8 mouse cellular contexts compared by ENCODE assay signal in the genomic region with DNA sequence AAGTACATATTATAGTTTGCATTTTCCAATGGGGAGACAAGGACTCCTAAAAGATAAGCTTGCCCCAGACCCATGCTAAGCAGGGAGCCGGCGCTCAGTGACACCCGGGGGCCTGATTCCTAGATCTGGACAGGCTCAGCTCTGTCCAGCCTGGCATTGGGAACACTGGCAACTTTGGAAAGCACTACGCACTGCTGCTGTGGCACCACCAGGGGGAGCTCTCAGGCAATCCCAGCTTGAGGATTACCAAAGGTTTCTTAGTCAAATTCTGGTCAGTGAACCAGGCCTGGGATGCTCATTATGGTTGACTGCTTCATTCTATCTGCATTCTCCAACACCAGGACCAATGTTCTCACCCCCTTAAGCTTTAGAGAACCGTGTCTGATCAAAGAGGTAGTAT. TPM values are rescaled to one million over a fixed set of nuclear protein-coding genes. Genes with fewer than 3 reads are reported as not detected.
DNase-seq lines count a peak whose midpoint lies in the region; ATAC-seq and TF ChIP-seq lines count a peak whose summit lies in the region.

No protein-coding gene starts in this region.

- TF ChIP-seq POLR2A in kidney, adult 2 months (IDR thresholded peaks at IDR 0.05; ENCODE audit: low read depth, low read length), result no peak

- 22% methylated on average over 5 of the region's 5 CpGs for WGBS in kidney, adult 2 months

- no peaks in the 10 kb centered on the region for H3K4me1 ChIP-seq in kidney, adult 2 months (ENCODE audit: control insufficient read depth, insufficient read depth, low read length)

- intact Hi-C loops in heart, postnatal 25 days (cut with DNase I), result loop anchor here (2.0 kb wide), 1 partner anchor 28 kb away; no protein-coding TSS in a partner anchor

- TF ChIP-seq CTCF in kidney, adult 2 months (conservative IDR thresholded peaks at IDR 0.05; ENCODE audit: insufficient read depth, insufficient read length, low read depth, low read length), result peak; percentile 94

- no peak overlapping the region for H3K27ac ChIP-seq in kidney, adult 2 months (ENCODE audit: insufficient read depth, low read depth, low read length)

- H3K27me3 ChIP-seq in kidney, adult 2 months (replicated peaks; ENCODE audit: control insufficient read depth, insufficient read depth, low read length), result no peaks in the 10 kb centered on the region

- DNase-seq in heart, adult 18-20 months, result peak; percentile 64 to 86
- DNase-seq in heart, postnatal 25 days (ENCODE audit: low spot score), result no peak
- peak; percentile 86 for DNase-seq in 3T3-L1 (ENCODE audit: low read depth, low spot score)
- DNase-seq in T-cell, adult 2 months (ENCODE audit: low spot score), result peak; percentile 41
- DNase-seq in kidney, adult 2 months, result peak; percentile 75
- DNase-seq in lung, adult 18-20 months, result peak; percentile 65 to 71
- DNase-seq in spleen, postnatal 10 days (ENCODE audit: low spot score in 2 of 2), result peak; percentile 48 to 73

- H3K36me3 ChIP-seq in kidney, adult 2 months (ENCODE audit: control insufficient read depth, insufficient read depth, low read length), result no peaks in the 10 kb centered on the region

- peak; percentile 72 for ATAC-seq in common myeloid progenitor, adult 5-6 weeks (replicated peaks; ENCODE audit: low read depth, poor library complexity, severe bottlenecking)

- no peak overlapping the region for H3K4me3 ChIP-seq in kidney, adult 2 months (ENCODE audit: insufficient read depth, low read depth, low read length)

RNA-seq across cellular contexts. Expression of a gene that starts 21.7 kb away (rescaled TPM):
- 10 to 100 TPM; 54.9 to 56.9 TPM for total RNA-seq in heart, adult 18-20 months (2021)
- total RNA-seq in heart, postnatal 25 days (2021), result 10 to 100 TPM; 65.1 to 66.4 TPM
- 3.5 and 4.3 TPM in 2 replicates for total RNA-seq in common myeloid progenitor, adult 5-6 weeks (2017)
- 25.2 and 31.5 TPM in 2 replicates for polyA plus RNA-seq in kidney, adult 2 months (2012; rRNA removed)

RNA-seq across cellular contexts. Expression of a gene that starts 21.8 kb away (rescaled TPM):
- under 1 TPM; 0.17 to 0.21 TPM for total RNA-seq in heart, adult 18-20 months (2021)
- not detected for total RNA-seq in heart, postnatal 25 days (2021)
- 11.5 and 24.3 TPM in 2 replicates for total RNA-seq in common myeloid progenitor, adult 5-6 weeks (2017)
- polyA plus RNA-seq in kidney, adult 2 months (2012; rRNA removed), result 0.27 and 0.30 TPM in 2 replicates

Comparison
In these comparisons a context has a peak if more than half of its experiments do, and no peak if none do; other contexts are left out.
1. RNA of a gene that starts 21.7 kb away (total RNA-seq): 65.1 to 66.4 TPM in heart, postnatal 25 days and 54.9 to 56.9 TPM in heart, adult 18-20 months; 3.5 to 4.3 TPM in common myeloid progenitor, adult 5-6 weeks; every median in the first group is over 10 times any median in the second.